Comparison of ENCODE assay signal across 12 mouse cellular contexts in genomic region chr4:114869765-114870490, GRCm38 (mm10). TPM values are rescaled to one million over a fixed set of nuclear protein-coding genes. Genes with fewer than 3 reads are reported as not detected.
DNase-seq lines count a peak whose midpoint lies in the region; ATAC-seq and TF ChIP-seq lines count a peak whose summit lies in the region.
"Had no signal": no experiment of that assay in that cellular context is flagged by ENCODE, and none has a peak within 500 bp of the region (broad histone marks: within the 10 kb centered on the region; RNA-seq: fewer than 3 reads in every experiment).

No protein-coding gene starts in this region.

- H3K36me3 ChIP-seq in intestine, embryonic 14.5 days (ENCODE audit: control insufficient read depth, insufficient read depth, low read length): no peaks in the 10 kb centered on the region
- H3K36me3 ChIP-seq in intestine, postnatal 0 days (ENCODE audit: control insufficient read depth, insufficient read depth): no peaks in the 10 kb centered on the region
- H3K36me3 ChIP-seq in liver, embryonic 16.5 days (ENCODE audit: control insufficient read depth, insufficient read depth): no peaks in the 10 kb centered on the region
- no peaks in the 10 kb centered on the region for H3K36me3 ChIP-seq in stomach, embryonic 16.5 days (ENCODE audit: control insufficient read depth, insufficient read depth, low read length)
- H3K36me3 ChIP-seq in forebrain, embryonic 13.5 days (ENCODE audit: poor library complexity, severe bottlenecking): no peaks in the 10 kb centered on the region
- H3K36me3 ChIP-seq: midbrain, embryonic 15.5 days had no signal

- peak; percentile 81 for ATAC-seq in intestine, embryonic 14.5 days (replicated peaks; ENCODE audit: low FRiP score, low TSS enrichment, low read depth)
- no peak for ATAC-seq in intestine, postnatal 0 days
- ATAC-seq in liver, embryonic 16.5 days (ENCODE audit: low read depth): peak; percentile 96
- peak; percentile 86 for ATAC-seq in stomach, embryonic 16.5 days (ENCODE audit: insufficient read depth, low FRiP score)
- no peak for ATAC-seq in forebrain, embryonic 13.5 days
- ATAC-seq: midbrain, embryonic 15.5 days had no signal

- H3K27ac ChIP-seq in intestine, embryonic 14.5 days (ENCODE audit: low read depth): peak overlapping the region; percentile 29; the same call in 1 of the 2 replicates
- no peak overlapping the region for H3K27ac ChIP-seq in intestine, postnatal 0 days (ENCODE audit: low read depth, low read length)
- H3K27ac ChIP-seq in liver, embryonic 16.5 days (ENCODE audit: low read length): no peak overlapping the region
- no peak overlapping the region for H3K27ac ChIP-seq in stomach, embryonic 16.5 days (ENCODE audit: low read length)
- H3K27ac ChIP-seq in gastrocnemius, adult 2 months: no peak overlapping the region
- no peak overlapping the region for H3K27ac ChIP-seq in forebrain, embryonic 13.5 days
- H3K27ac ChIP-seq: midbrain, embryonic 15.5 days had no signal

- no peak overlapping the region for H3K9ac ChIP-seq in intestine, embryonic 14.5 days (ENCODE audit: low read length)
- no peak overlapping the region for H3K9ac ChIP-seq in intestine, postnatal 0 days (ENCODE audit: low read depth, low read length)
- no peak overlapping the region for H3K9ac ChIP-seq in liver, embryonic 16.5 days (ENCODE audit: low read depth, low read length)
- H3K9ac ChIP-seq in stomach, embryonic 16.5 days (ENCODE audit: low read length): no peak overlapping the region
- no peak overlapping the region for H3K9ac ChIP-seq in forebrain, embryonic 13.5 days
- H3K9ac ChIP-seq: midbrain, embryonic 15.5 days had no signal

- no peak for TF ChIP-seq CTCF in intestine, postnatal 0 days (IDR thresholded peaks at IDR 0.05; ENCODE audit: low read depth)
- no peak for TF ChIP-seq CTCF in gastrocnemius, adult 2 months (IDR thresholded peaks at IDR 0.05)

- H3K27me3 ChIP-seq in intestine, embryonic 14.5 days (replicated peaks; ENCODE audit: control insufficient read depth, insufficient read depth, low read length): no peaks in the 10 kb centered on the region
- H3K27me3 ChIP-seq in intestine, postnatal 0 days (replicated peaks; ENCODE audit: control insufficient read depth, insufficient read depth, low read length): 0 out of 2 replicates have a peak, but pooled peaks cover 3% of the 10 kb centered on the region
- H3K27me3 ChIP-seq in liver, embryonic 16.5 days (ENCODE audit: control insufficient read depth, insufficient read depth, low read depth, low read length): peaks cover 4% of the 10 kb centered on the region; the same call in 1 of the 2 replicates
- H3K27me3 ChIP-seq in stomach, embryonic 16.5 days (ENCODE audit: control insufficient read depth, insufficient read depth, low read length): no peaks in the 10 kb centered on the region
- H3K27me3 ChIP-seq in forebrain, embryonic 13.5 days: no peaks in the 10 kb centered on the region
- H3K27me3 ChIP-seq: midbrain, embryonic 15.5 days had no signal

- 14% methylated on average over 11 of the region's 11 CpGs for WGBS in intestine, embryonic 14.5 days
- WGBS in intestine, postnatal 0 days: 18% methylated on average over 11 of the region's 11 CpGs
- 54% methylated on average over 11 of the region's 11 CpGs for WGBS in liver, embryonic 16.5 days (ENCODE audit: insufficient replicate concordance)
- WGBS in stomach, embryonic 16.5 days: 19% methylated on average over 11 of the region's 11 CpGs
- 74% methylated on average over 11 of the region's 11 CpGs for WGBS in forebrain, embryonic 13.5 days

- H3K4me3 ChIP-seq in intestine, embryonic 14.5 days (ENCODE audit: low read depth, low read length): no peak overlapping the region
- no peak overlapping the region for H3K4me3 ChIP-seq in intestine, postnatal 0 days (ENCODE audit: low read depth, low read length)
- H3K4me3 ChIP-seq in liver, embryonic 16.5 days (ENCODE audit: low read depth, low read length): no peak overlapping the region
- no peak overlapping the region for H3K4me3 ChIP-seq in stomach, embryonic 16.5 days (replicated peaks; ENCODE audit: low read length)
- no peak overlapping the region for H3K4me3 ChIP-seq in gastrocnemius, adult 2 months
- H3K4me3 ChIP-seq in forebrain, embryonic 13.5 days: no peak overlapping the region
- H3K4me3 ChIP-seq: midbrain, embryonic 15.5 days had no signal

- H3K9me3 ChIP-seq in intestine, embryonic 14.5 days (ENCODE audit: control insufficient read depth, low read length): no peaks in the 10 kb centered on the region
- H3K9me3 ChIP-seq in intestine, postnatal 0 days (ENCODE audit: control insufficient read depth): no peaks in the 10 kb centered on the region
- H3K9me3 ChIP-seq in liver, embryonic 16.5 days (replicated peaks; ENCODE audit: control insufficient read depth, low read length): no peaks in the 10 kb centered on the region
- H3K9me3 ChIP-seq in stomach, embryonic 16.5 days (replicated peaks; ENCODE audit: control insufficient read depth, low read length): no peaks in the 10 kb centered on the region
- no peaks in the 10 kb centered on the region for H3K9me3 ChIP-seq in forebrain, embryonic 13.5 days (replicated peaks)
- H3K9me3 ChIP-seq: midbrain, embryonic 15.5 days had no signal

- peak overlapping the region; percentile 33 for H3K4me2 ChIP-seq in intestine, embryonic 14.5 days (ENCODE audit: low read length)
- H3K4me2 ChIP-seq in intestine, postnatal 0 days (replicated peaks; ENCODE audit: low read depth): no peak overlapping the region
- no peak overlapping the region for H3K4me2 ChIP-seq in liver, embryonic 16.5 days (ENCODE audit: low read depth, low read length)
- no peak overlapping the region for H3K4me2 ChIP-seq in stomach, embryonic 16.5 days (ENCODE audit: low read depth, low read length)
- no peak overlapping the region for H3K4me2 ChIP-seq in forebrain, embryonic 13.5 days
- H3K4me2 ChIP-seq: midbrain, embryonic 15.5 days had no signal

- DNase-seq in intestine, embryonic 14.5 days (ENCODE audit: low spot score): peak; percentile 59
- DNase-seq in kidney, adult 9 months: peak; percentile 11
- no peak for DNase-seq in gastrocnemius, adult 2 months
- DNase-seq in spleen, postnatal 10 days (ENCODE audit: low spot score in 2 of 2): no peak
- DNase-seq: cerebellum, adult 18-20 months; right cerebral cortex, adult 18-20 months had no signal

- intact Hi-C loops in gastrocnemius, adult 2 months (cut with DNase I): no loop called here

- peaks cover 16% of the 10 kb centered on the region for H3K4me1 ChIP-seq in intestine, embryonic 14.5 days (replicated peaks; ENCODE audit: control insufficient read depth, insufficient read depth, low read length)
- no peaks in the 10 kb centered on the region for H3K4me1 ChIP-seq in intestine, postnatal 0 days (replicated peaks; ENCODE audit: control insufficient read depth, insufficient read depth, low read length)
- H3K4me1 ChIP-seq in liver, embryonic 16.5 days (ENCODE audit: control insufficient read depth, low read depth, low read length): peaks cover 6% of the 10 kb centered on the region; the same call in 1 of the 2 replicates
- peaks cover 13% of the 10 kb centered on the region; the same call in 1 of the 2 replicates for H3K4me1 ChIP-seq in stomach, embryonic 16.5 days (ENCODE audit: control insufficient read depth, insufficient read depth, low read length)
- H3K4me1 ChIP-seq in forebrain, embryonic 13.5 days: no peaks in the 10 kb centered on the region
- H3K4me1 ChIP-seq: midbrain, embryonic 15.5 days had no signal

RNA-seq across cellular contexts. Expression of gene Foxd2, which starts 38.7 kb away (rescaled TPM):
- polyA plus RNA-seq in intestine, embryonic 14.5 days (2014; fragmentation: Nextera tagmentation; extraction: Ambion mirVana): 0.14 and 0.28 TPM in 2 replicates
- 0.50 TPM in 1 of 2 replicates, not detected in the other for polyA plus RNA-seq in intestine, postnatal 0 days (2015; fragmentation: Nextera tagmentation; extraction: Ambion mirVana)
- not detected in 2 replicates for polyA plus RNA-seq in liver, embryonic 16.5 days (2015; fragmentation: Nextera tagmentation; extraction: Ambion mirVana)
- polyA plus RNA-seq in stomach, embryonic 16.5 days (2015; fragmentation: Nextera tagmentation; extraction: Ambion mirVana): not detected in 2 replicates
- total RNA-seq in gastrocnemius, adult 2 months (2021): under 1 TPM; 0.14 to 0.38 TPM
- polyA plus RNA-seq in forebrain, embryonic 13.5 days (2015; fragmentation: Nextera tagmentation; extraction: Ambion mirVana): 0.22 and 0.30 TPM in 2 replicates
- polyA plus RNA-seq: heart, embryonic 14.5 days had no signal

RNA-seq across cellular contexts. Expression of gene Gm12830, which starts 48.4 kb away (rescaled TPM):
- polyA plus RNA-seq in intestine, embryonic 14.5 days (2014; fragmentation: Nextera tagmentation; extraction: Ambion mirVana): not detected in 2 replicates
- polyA plus RNA-seq in intestine, postnatal 0 days (2015; fragmentation: Nextera tagmentation; extraction: Ambion mirVana): not detected in 2 replicates
- not detected in 2 replicates for polyA plus RNA-seq in liver, embryonic 16.5 days (2015; fragmentation: Nextera tagmentation; extraction: Ambion mirVana)
- not detected in 2 replicates for polyA plus RNA-seq in stomach, embryonic 16.5 days (2015; fragmentation: Nextera tagmentation; extraction: Ambion mirVana)
- total RNA-seq in gastrocnemius, adult 2 months (2021): not detected
- polyA plus RNA-seq in forebrain, embryonic 13.5 days (2015; fragmentation: Nextera tagmentation; extraction: Ambion mirVana): not detected in 2 replicates
- polyA plus RNA-seq: heart, embryonic 14.5 days; midbrain, embryonic 15.5 days had no signal

RNA-seq across cellular contexts. Expression of gene Foxe3, which starts 55.9 kb away (rescaled TPM):
- polyA plus RNA-seq in intestine, embryonic 14.5 days (2014; fragmentation: Nextera tagmentation; extraction: Ambion mirVana): not detected in 2 replicates
- not detected in 2 replicates for polyA plus RNA-seq in intestine, postnatal 0 days (2015; fragmentation: Nextera tagmentation; extraction: Ambion mirVana)
- not detected in 2 replicates for polyA plus RNA-seq in liver, embryonic 16.5 days (2015; fragmentation: Nextera tagmentation; extraction: Ambion mirVana)
- polyA plus RNA-seq in stomach, embryonic 16.5 days (2015; fragmentation: Nextera tagmentation; extraction: Ambion mirVana): not detected in 2 replicates
- not detected for total RNA-seq in gastrocnemius, adult 2 months (2021)
- polyA plus RNA-seq in forebrain, embryonic 13.5 days (2015; fragmentation: Nextera tagmentation; extraction: Ambion mirVana): not detected in 2 replicates
- polyA plus RNA-seq: heart, embryonic 14.5 days had no signal

Comparison
In these comparisons a context has a peak if more than half of its experiments do, and no peak if none do; other contexts are left out.
1. ATAC-seq: peak in intestine, embryonic 14.5 days (single experiment), liver, embryonic 16.5 days (single experiment) and stomach, embryonic 16.5 days (single experiment); none in intestine, postnatal 0 days (single experiment) and forebrain, embryonic 13.5 days (single experiment).
2. DNase-seq: peak in intestine, embryonic 14.5 days (single experiment) and kidney, adult 9 months (single experiment); none in gastrocnemius, adult 2 months (single experiment) and spleen, postnatal 10 days (0 of 2).